Mouse (Mus musculus): ENCODE measurements around the gene Lrfn1. TPM values are rescaled to one million over a fixed set of nuclear protein-coding genes. Genes with fewer than 3 reads are reported as not detected.

Gene Lrfn1
- polyA plus RNA-seq (2012; rRNA removed): 58.8 and 65.9 TPM in 2 replicates

GRCm38 (mm10) chr7:28451531-28452360 lies at the start of gene Lrfn1:
Lrfn1 (plus strand) TSS chr7:28451980.

DNA sequence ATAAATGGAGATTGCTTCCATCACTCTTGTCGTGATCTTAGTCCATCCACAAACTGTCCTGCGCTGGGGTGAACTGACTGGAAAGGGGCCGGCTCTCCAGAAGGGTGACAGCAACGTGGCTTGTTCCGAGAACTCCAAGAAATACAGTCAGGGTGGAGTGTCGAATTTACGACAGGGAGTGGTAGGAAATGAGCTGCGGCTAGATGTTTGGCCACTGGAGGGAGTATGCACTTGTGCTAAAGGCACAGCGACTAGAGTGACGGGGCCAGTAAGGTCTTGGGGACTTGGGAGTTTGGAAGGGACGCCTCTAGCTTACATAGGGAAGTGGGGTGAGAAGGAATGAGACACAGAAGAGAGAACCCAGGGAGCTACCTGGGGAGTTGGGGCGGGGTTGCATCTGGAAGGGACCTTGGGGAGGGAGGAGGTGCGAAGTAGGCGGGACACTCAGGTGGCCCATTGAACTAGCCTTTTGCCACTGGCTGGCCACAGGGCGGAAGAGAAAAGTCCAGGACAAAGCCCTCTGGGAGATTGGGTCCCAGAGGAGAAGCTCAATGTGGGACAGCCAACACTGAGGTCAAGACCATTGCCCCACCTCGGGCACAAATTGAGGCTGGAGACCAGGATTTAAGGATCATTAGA lies 14.7 kb upstream of the Lrfn1 start, which contains the start of gene Gmfg:
Gene Gmfg (plus strand): TSS at position 516 of the 639 bp plus-strand sequence.

GRCm38 (mm10) chr7:28510405-28510974 lies 58.7 kb downstream of the Lrfn1 start, which contains the start of gene Ifnl2:
Ifnl2 (minus strand) TSS chr7:28510455.

Other genes starting within 250 kb of the Lrfn1 start
- gene Eid2, start 184.1 kb upstream of the Lrfn1 start, polyA plus RNA-seq (2012; rRNA removed): 78.5 and 79.8 TPM in 2 replicates
- 46.2 and 47.3 TPM in 2 replicates for gene Eid2b, start 174.2 kb upstream of the Lrfn1 start, polyA plus RNA-seq (2012; rRNA removed)
- gene Selenov, start 160.8 kb upstream of the Lrfn1 start, polyA plus RNA-seq (2012; rRNA removed): 1.9 and 2.3 TPM in 2 replicates
- 13.5 and 13.6 TPM in 2 replicates for gene Dll3, start 149.7 kb upstream of the Lrfn1 start, polyA plus RNA-seq (2012; rRNA removed)
- gene Timm50, start 139.9 kb upstream of the Lrfn1 start, polyA plus RNA-seq (2012; rRNA removed): 87.3 and 91.7 TPM in 2 replicates
- gene Supt5, start 113.2 kb upstream of the Lrfn1 start, polyA plus RNA-seq (2012; rRNA removed): 98.1 and 101 TPM in 2 replicates
- 1,114 and 1,140 TPM in 2 replicates for gene Rps16, start 101.3 kb upstream of the Lrfn1 start, polyA plus RNA-seq (2012; rRNA removed)
- gene Plekhg2, start 79.4 kb upstream of the Lrfn1 start, polyA plus RNA-seq (2012; rRNA removed): 13.5 and 19.5 TPM in 2 replicates
- gene Zfp36, start 71.7 kb upstream of the Lrfn1 start, polyA plus RNA-seq (2012; rRNA removed): 2.6 and 4.6 TPM in 2 replicates
- gene Med29, start 59.3 kb upstream of the Lrfn1 start, polyA plus RNA-seq (2012; rRNA removed): 43.0 and 44.9 TPM in 2 replicates
- gene Paf1, start 59.0 kb upstream of the Lrfn1 start, polyA plus RNA-seq (2012; rRNA removed): 104 and 110 TPM in 2 replicates
- gene Gmfg, start 14.5 kb upstream of the Lrfn1 start, polyA plus RNA-seq (2012; rRNA removed): 2.9 TPM in 2 replicates
- gene Ifnl2, start 58.5 kb downstream of the Lrfn1 start, polyA plus RNA-seq (2012; rRNA removed): not detected in 2 replicates
- gene Ifnl3, start 70.9 kb downstream of the Lrfn1 start, polyA plus RNA-seq (2012; rRNA removed): not detected in 2 replicates
- gene Sycn, start 88.9 kb downstream of the Lrfn1 start, polyA plus RNA-seq (2012; rRNA removed): not detected in 2 replicates
- 0.20 and 3.1 TPM in 2 replicates for gene Nccrp1, start 95.3 kb downstream of the Lrfn1 start, polyA plus RNA-seq (2012; rRNA removed)
- 53.4 and 61.8 TPM in 2 replicates for gene Samd4b, start 146.2 kb downstream of the Lrfn1 start, polyA plus RNA-seq (2012; rRNA removed)
- 11.0 and 12.7 TPM in 2 replicates for gene Pak4, start 146.2 kb downstream of the Lrfn1 start, polyA plus RNA-seq (2012; rRNA removed)
- gene Acp7, start 179.4 kb downstream of the Lrfn1 start, polyA plus RNA-seq (2012; rRNA removed): 0.22 and 0.92 TPM in 2 replicates
- gene Fbxo27, start 240.9 kb downstream of the Lrfn1 start, polyA plus RNA-seq (2012; rRNA removed): 31.4 and 33.2 TPM in 2 replicates